Mouse (Mus musculus) c-Kit-positive CD71-positive TER-119-negative erythroid progenitor cells, embryonic 14.5 days (primary cell): Measurements from ENCODE around the gene Pdlim1.
"Not testable (repeated sequence)": the region's sequence is repeated elsewhere in the genome, so short reads cannot be mapped to it uniquely, and the experiment has no call there.

Experiments used
- DNase-seq: peaks from one replicate; pipeline ENCODE4 v3.0.0-alpha.2; 2013; ENCODE audit warnings: low read depth

Pdlim1 gene

DNA sequence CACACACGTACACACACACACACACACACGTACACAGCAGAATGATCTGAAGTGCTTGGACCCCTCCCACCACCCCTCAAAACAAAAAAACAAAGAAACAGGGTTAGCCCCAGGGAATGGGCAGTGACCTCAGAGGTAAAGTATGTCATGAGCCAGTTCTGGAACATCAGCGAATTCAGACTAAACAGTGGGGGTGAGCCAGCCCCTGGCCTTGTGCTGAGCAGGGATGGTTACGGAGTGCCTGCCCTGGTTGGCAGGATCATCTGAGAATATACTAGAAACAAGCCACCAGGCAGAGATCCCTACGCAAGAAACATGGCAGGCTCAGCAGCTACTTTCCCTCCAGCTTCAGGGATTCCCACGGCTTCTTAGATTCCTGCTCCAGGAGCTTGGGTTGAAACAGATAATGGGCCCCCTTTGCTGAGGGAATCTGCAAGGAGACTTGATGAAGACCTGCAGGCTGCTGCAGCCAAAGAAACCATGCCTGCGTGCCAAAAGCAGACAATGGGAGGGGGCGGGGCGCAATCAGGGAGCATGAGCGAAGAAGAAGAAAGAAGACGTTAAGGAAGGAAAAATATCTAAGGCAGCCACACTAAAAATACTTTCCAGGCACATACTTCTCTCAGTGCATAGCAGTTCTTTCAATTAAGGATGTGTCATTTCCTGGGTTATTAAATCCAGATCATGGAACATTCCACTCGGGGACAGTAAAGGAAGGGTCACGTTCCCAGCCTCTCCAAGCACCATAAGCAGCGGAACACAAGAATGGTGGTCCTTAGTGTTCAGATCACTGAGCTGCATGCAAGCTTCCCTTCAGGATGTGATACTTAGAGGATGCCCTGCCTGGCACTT is 30.6 kb downstream of the Pdlim1 start:
- no peak for DNase-seq

DNA sequence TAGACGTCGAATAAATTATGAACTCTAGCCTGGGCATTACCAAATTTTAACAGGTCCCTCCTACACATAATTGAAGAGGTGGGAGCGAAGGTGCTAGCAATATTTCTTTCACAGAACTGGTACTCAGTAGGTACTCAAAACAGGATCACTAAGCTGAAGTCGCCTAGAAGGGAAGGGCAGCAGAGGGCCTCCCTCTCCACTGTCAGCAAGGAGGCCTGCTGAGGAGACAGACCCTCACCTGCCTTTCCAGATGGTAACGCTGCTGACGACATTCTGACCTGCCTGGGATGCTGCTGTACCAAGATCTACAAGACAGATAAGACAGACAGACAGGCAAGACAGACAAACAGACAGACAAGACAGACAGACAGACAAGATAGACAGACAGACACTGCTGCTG is 31.3 kb downstream of the Pdlim1 start:
- DNase-seq, result no peak

GRCm38 (mm10) chr19:40238175-40238850 is 33.3 kb downstream of the Pdlim1 start:
- DNase-seq, result no peak

DNA sequence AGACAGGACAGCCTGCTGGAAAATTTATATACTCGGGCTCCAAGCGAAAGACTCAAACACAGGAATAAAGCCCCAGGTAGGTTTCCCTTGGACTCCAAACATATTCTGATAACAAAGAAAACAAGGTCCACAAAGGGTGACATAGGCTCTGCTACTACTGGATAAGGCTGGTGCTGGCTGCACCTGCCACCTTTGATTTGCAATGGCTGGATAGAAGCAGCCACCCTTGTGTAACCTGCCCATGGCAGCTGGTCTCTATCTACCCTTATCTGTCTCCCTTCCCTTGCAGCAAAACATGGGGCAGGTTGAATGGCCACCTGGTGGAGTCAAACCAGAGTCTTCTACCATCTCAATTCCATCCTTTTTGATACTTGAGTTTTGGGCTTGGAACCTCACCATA is 39.1 kb downstream of the Pdlim1 start:
- no peak for DNase-seq

- no peak for DNase-seq
These were observed 39.7 kb downstream of the Pdlim1 start for GRCm38 (mm10) chr19:40231825-40232541.

GRCm38 (mm10) chr19:40231074-40231738 is 40.4 kb downstream of the Pdlim1 start:
- DNase-seq, result no peak

GRCm38 (mm10) chr19:40226516-40227151 is 45.0 kb downstream of the Pdlim1 start:
- no peak for DNase-seq

DNA sequence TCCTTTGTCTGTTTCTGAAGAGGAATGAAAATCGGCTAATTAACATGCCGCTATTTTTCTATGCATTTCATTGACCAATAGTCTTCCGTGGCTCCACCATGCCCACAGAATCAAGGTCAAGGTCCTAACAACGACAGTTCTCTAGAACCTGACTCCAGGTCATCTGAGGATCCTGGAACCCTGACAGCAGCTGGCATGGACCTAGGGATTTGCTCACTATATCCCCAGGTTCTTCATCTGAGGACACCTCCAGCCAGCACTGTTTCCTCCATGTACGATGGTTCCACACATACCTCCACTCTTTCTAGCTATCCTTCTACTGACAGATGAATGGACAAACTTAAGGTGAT is 45.9 kb downstream of the Pdlim1 start:
- DNase-seq, result no peak

GRCm38 (mm10) chr19:40225102-40225760 is 46.4 kb downstream of the Pdlim1 start:
- peak; percentile 37 for DNase-seq

DNA sequence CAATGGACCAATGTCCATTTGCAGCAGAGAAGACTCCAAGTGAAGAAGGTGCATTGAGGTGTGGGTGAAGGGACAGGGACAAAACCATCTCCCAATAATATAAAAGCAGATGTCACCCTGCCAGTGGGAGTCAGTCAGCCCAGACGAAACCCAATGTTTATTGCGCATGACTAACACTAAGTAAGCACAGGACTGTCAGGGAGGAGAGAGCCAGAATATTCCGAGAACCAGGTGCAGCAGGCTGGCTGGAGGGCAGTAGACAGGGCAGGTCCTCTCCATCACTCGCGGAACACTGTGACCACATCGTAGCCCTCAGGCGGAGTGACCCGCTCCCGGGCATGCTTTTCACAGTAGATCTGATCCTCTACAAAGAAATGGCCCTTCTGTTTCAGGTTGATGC is 49.3 kb downstream of the Pdlim1 start:
- not testable (repeated sequence) for DNase-seq

DNA sequence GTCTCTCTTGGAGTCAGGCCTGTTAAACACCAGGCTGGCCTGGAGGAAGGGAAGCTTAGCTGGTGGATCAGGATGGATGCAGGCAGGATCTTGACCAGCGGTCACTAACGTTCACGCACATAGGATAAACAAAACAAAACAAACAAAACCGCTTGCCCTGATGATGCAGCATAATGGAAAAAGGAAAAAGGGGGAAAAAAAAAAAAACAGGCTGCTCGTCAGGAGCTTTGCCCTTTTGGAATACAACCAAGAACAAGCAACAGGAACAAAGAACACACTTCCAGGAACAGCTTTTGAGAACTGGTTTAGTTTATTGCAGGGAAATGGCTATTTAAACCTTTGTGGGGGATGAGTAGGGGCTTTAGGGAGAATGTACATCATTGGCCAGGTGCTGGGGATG is 50.8 kb downstream of the Pdlim1 start:
- DNase-seq, result no peak

GRCm38 (mm10) chr19:40202947-40203346 is 68.7 kb downstream of the Pdlim1 start:
- not testable (repeated sequence) for DNase-seq

GRCm38 (mm10) chr19:40190596-40190995 is 81.0 kb downstream of the Pdlim1 start:
- no peak for DNase-seq

GRCm38 (mm10) chr19:40187160-40187559 is 84.5 kb downstream of the Pdlim1 start, which contains the start of gene Cyp2c70:
TSS of gene Cyp2c70 (minus strand) at chr19:40187333.
- no peak for DNase-seq

DNA sequence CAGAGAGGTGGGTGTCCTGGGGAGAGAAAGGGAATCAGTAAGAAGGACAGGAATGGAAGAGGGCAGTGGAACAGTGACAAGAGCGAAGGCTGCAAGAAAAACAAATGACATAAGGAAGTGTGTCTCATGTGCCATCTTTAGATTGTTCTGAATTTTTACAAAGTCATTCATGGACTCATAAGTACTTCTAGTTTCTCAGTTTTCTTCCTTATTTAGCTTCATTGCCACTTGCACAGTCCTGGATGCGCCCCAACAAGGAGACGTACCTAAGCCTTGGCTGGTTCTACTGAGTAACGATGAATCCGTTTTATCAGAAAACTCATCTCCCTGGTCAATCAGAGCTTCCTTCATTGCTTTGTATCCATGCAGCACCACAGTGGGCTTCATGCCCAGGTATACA is 88.0 kb downstream of the Pdlim1 start:
- DNase-seq, result no peak

GRCm38 (mm10) chr19:40178311-40178710 is 93.3 kb downstream of the Pdlim1 start:
- DNase-seq, result no peak
